Mouse (Mus musculus): Measurements from ENCODE around the gene Med12l.
"Not testable (repeated sequence)": the region's sequence is repeated elsewhere in the genome, so short reads cannot be mapped to it uniquely, and the experiment has no call there.

Gene Med12l

GRCm38 (mm10) chr3:59131966-59132365 is 126.3 kb downstream of the Med12l start:
- in situ Hi-C loops (cut with MboI; ENCODE audit: unreplicated experiment in 2 of 2): no loop called here

- in situ Hi-C loops (cut with MboI; ENCODE audit: unreplicated experiment in 2 of 2): no loop called here
These were observed 127.6 kb downstream of the Med12l start for GRCm38 (mm10) chr3:59133189-59133588.

- in situ Hi-C loops (cut with MboI; ENCODE audit: unreplicated experiment in 2 of 2): no loop called here
These were observed 130.5 kb downstream of the Med12l start for GRCm38 (mm10) chr3:59135911-59136653.

- in situ Hi-C loops (cut with MboI; ENCODE audit: unreplicated experiment in 2 of 2): no loop called here
These were observed 133.4 kb downstream of the Med12l start for GRCm38 (mm10) chr3:59138946-59139468.

- in situ Hi-C loops (cut with MboI; ENCODE audit: unreplicated experiment in 2 of 2): no loop called here
These were observed 134.0 kb downstream of the Med12l start for GRCm38 (mm10) chr3:59139651-59140051.

GRCm38 (mm10) chr3:59140115-59140514 is 134.5 kb downstream of the Med12l start:
- in situ Hi-C loops (cut with MboI; ENCODE audit: unreplicated experiment in 2 of 2): no loop called here

- in situ Hi-C loops (cut with MboI; ENCODE audit: unreplicated experiment in 2 of 2): not testable (repeated sequence)
These were observed 135.3 kb downstream of the Med12l start for GRCm38 (mm10) chr3:59140941-59141340.

GRCm38 (mm10) chr3:59141507-59142305 is 136.1 kb downstream of the Med12l start:
- in situ Hi-C loops (cut with MboI; ENCODE audit: unreplicated experiment in 2 of 2): no loop called here

GRCm38 (mm10) chr3:59145194-59145593 is 139.6 kb downstream of the Med12l start:
- in situ Hi-C loops (cut with MboI; ENCODE audit: unreplicated experiment in 2 of 2): no loop called here

- in situ Hi-C loops (cut with MboI; ENCODE audit: unreplicated experiment in 2 of 2): no loop called here
These were observed 144.0 kb downstream of the Med12l start for GRCm38 (mm10) chr3:59149646-59150045.

- in situ Hi-C loops (cut with MboI; ENCODE audit: unreplicated experiment in 2 of 2): no loop called here
These were observed 145.0 kb downstream of the Med12l start for GRCm38 (mm10) chr3:59150624-59151023.

GRCm38 (mm10) chr3:59153424-59153823 is 147.8 kb downstream of the Med12l start, which contains the start of gene P2ry14:
TSS of gene P2ry14 (minus strand) at chr3:59153618.
- in situ Hi-C loops (cut with MboI; ENCODE audit: unreplicated experiment in 2 of 2): no loop called here

GRCm38 (mm10) chr3:59154888-59155287 is 149.3 kb downstream of the Med12l start:
- in situ Hi-C loops (cut with MboI; ENCODE audit: unreplicated experiment in 2 of 2): no loop called here

- in situ Hi-C loops (cut with MboI; ENCODE audit: unreplicated experiment in 2 of 2): no loop called here
These were observed 149.8 kb downstream of the Med12l start for GRCm38 (mm10) chr3:59155404-59155803.

- in situ Hi-C loops (cut with MboI; ENCODE audit: unreplicated experiment in 2 of 2): no loop called here
These were observed 151.4 kb downstream of the Med12l start for GRCm38 (mm10) chr3:59157048-59157447.

- in situ Hi-C loops (cut with MboI; ENCODE audit: unreplicated experiment in 2 of 2): no loop called here
These were observed 154.8 kb downstream of the Med12l start for GRCm38 (mm10) chr3:59160465-59160864.

- in situ Hi-C loops (cut with MboI; ENCODE audit: unreplicated experiment in 2 of 2): no loop called here
These were observed 161.9 kb downstream of the Med12l start for GRCm38 (mm10) chr3:59167417-59168054.

GRCm38 (mm10) chr3:59168476-59168875 is 162.9 kb downstream of the Med12l start:
- in situ Hi-C loops (cut with MboI; ENCODE audit: unreplicated experiment in 2 of 2): no loop called here

- in situ Hi-C loops (cut with MboI; ENCODE audit: unreplicated experiment in 2 of 2): no loop called here
These were observed 163.6 kb downstream of the Med12l start for GRCm38 (mm10) chr3:59169215-59169614.

GRCm38 (mm10) chr3:59169921-59170627 is 164.4 kb downstream of the Med12l start:
- in situ Hi-C loops (cut with MboI; ENCODE audit: unreplicated experiment in 2 of 2): loop anchor here (5.0 to 10.0 kb wide), 6 partner anchors 48 to 885 kb away; no protein-coding TSS in a partner anchor

Measured in v-Abl transformed pro-B cells (cell line).